Mouse (Mus musculus) fibroblast of lung, adult 2 months (primary cell): ENCODE data around the gene Tcf7.

Experiments used
- DNase-seq: peaks from one replicate; pipeline ENCODE4 v3.0.0-alpha.2; 2011; ENCODE audit warnings: low read depth

The Tcf7 gene

DNA sequence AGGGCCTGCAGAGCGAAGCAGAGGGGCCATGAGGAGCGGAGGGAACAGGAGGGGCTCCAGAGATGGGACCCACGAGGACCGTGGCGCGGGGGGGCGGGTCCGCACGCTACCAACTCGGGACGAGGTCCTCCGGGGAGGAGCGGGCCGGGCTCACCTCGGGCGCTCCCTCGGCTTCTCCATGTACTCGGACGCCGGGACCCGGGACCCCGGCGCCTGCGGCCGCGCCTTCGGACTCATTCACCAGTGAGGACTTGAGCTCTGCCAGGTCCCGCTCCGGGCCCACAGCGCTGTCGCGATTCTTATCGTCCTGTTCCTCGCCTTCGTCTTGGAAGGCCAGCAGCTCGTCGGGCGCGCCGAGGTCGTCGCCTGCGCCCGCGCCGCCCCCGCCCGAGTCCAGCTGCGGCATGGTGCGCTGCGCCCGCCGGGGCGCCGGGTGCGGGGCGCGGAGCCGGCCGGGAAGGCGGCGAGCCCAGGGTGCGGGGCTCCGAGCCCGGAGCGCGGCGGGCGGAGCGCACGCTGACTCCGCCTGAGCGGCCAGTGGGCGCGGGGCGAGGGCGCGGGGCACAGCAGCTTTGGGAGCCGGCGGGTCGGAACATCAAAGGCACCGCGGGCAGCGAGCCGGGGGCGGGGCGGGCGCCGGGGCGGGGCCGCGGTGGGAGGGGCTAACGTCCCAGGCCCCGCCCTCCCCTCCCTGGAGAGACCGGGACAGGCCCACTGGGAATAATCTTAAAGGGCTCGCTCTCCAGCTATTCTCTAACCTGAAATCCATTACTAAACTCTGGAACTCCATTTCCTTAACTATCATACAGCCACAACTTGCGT is at the start of gene Tcf7:
Tcf7 (minus strand) TSS at position 241 of the 822 bp plus-strand sequence.
- DNase-seq = no peak

DNA sequence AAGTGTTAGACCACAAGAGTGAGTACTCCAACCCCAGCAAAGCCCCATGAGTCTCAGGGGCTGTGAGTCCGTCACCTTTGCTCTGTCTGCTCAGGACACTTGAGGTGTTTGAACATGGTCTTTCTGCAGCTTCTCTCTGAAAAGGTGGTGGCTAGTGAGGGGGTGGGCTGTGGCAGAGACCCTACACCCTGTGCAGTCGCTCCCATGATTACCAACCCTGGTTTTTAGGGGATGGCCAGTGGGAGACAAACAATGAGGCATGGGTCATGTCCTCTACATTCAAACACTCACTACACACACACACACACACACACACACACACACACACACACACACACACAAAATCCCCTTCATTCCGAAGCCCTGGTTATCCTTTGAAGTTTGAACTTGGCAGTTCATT is 44.5 kb upstream of the Tcf7 start:
- no peak for DNase-seq

GRCm38 (mm10) chr11:52324442-52325367 is 41.9 kb upstream of the Tcf7 start:
- no peak for DNase-seq

GRCm38 (mm10) chr11:52321540-52321939 is 38.7 kb upstream of the Tcf7 start:
- DNase-seq = no peak

DNA sequence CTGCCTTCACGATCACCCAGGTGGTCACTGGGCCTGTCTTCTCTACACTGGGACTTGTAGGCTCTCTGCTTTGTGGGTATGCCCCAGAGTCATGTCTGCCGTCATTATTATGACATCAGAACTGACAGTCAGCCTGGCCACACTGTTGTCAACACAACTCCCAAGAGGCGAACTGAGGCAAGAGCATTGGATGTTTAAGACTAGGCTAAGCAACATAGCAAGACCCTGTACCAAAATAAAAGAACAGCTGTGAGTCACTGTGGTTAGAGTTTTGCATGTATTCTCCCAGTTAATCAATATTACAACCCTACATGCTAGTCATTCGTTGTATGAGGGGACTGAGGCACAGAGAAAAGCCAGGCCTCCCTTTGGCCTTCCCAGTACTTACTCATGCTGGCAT is 37.7 kb upstream of the Tcf7 start:
- DNase-seq = no peak

- DNase-seq = no peak
These were observed 36.9 kb upstream of the Tcf7 start for GRCm38 (mm10) chr11:52319664-52320063.

GRCm38 (mm10) chr11:52318445-52318844 is 35.6 kb upstream of the Tcf7 start:
- no peak for DNase-seq

GRCm38 (mm10) chr11:52314102-52314793 is 31.4 kb upstream of the Tcf7 start:
- DNase-seq = no peak

GRCm38 (mm10) chr11:52310709-52311108 is 27.9 kb upstream of the Tcf7 start:
- DNase-seq = no peak

- DNase-seq = no peak
These were observed 26.7 kb upstream of the Tcf7 start for GRCm38 (mm10) chr11:52309487-52309886.

DNA sequence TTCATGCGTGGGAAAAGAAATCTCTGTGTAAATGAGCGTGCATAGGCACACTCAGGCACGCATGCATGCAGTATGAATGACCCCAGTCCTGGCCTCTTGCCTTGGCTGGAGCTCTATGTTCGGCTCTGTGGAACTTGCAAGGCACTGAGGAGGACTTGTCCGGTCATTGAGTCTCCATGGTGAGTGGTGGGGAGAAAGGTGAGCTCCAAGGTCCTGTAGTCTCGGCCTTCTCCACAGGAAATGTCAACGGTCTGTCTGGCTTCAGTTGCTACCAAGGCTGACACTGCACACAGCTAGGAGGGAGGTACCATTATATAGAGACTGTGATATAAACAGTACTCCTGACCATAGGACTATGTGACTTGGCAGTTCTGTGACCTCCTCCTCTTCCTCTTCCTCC is 23.6 kb upstream of the Tcf7 start:
- no peak for DNase-seq

- no peak for DNase-seq
These were observed 22.5 kb upstream of the Tcf7 start for GRCm38 (mm10) chr11:52305266-52305665.

DNA sequence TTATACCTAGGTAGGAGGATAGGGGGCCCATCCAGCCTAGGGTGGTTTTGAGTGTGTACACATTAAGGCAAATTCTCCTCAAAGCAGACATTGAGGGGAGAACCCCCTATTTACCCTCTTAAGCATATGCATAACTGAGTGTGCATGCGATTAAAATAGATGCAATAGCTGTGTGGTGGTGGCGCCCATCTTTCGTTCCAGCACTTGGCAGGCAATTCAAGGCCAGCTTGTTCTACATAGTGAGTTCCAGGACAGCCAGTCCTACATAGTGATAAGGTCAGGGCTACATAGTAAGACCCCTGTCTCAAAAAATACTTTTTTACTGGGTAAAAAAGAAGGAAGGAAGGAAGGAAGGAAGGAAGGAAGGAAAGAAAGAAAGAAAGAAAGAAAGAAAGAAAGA is 19.9 kb upstream of the Tcf7 start:
- no peak for DNase-seq

GRCm38 (mm10) chr11:52299687-52300086 is 16.9 kb upstream of the Tcf7 start:
- no peak for DNase-seq

DNA sequence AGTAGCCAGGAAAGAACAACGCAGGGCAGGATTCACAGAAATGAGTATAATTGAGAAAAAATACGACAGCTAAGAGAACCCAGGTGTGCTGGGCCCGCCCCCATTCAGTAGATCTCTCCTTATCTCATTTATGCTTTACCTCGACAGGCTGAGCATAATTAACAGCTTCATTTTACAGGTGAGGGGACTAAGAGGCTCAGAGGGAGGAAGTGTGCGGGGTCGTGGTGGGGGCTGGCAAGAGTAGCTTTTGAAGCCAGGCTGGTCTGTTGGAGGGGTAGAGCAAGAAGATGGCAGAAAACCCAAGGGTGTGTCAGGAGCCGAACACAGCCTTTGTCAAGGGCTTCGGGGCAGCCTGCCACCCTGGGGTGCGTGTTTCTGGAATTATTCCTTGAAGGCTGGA is 16.1 kb upstream of the Tcf7 start:
- DNase-seq = no peak

DNA sequence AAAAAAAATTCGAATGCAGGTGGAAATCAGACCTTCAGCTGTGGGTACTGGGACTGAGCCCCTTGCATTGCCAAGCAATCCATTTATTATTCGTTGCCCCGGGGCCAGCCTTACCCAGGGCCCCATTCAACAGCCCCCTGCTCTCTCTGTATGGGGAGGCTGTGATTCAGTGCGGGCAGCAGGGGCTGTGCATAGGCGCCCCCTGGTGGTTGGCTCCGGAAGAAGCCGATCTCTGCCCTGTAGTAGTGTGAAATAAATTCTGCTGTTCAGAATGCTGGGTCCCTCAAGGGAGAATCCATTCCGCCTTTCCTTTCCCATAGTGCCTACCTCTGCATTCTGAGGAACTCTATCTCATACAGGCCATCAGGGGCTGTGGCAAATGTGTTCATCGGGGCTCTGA is 14.5 kb upstream of the Tcf7 start:
- DNase-seq = no peak

DNA sequence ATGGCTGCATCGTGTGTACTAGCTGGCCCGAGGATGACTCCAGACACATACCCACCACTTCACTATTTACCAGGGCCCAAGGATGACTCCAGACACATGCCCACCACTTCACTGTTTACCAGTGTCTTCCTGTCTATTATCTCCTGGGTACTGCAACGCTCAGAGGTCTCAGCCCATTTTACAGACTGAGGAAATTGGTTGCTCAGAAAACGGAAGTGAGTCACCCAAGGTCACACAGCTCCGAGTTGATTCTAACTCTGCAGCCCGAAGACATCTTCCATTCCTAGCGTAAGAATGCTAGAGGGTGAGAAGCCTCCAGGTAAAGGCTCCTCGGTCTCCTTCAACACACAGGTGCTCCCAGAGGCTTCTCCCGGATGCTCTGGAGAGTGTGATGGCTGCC is 11.3 kb upstream of the Tcf7 start:
- DNase-seq = no peak

GRCm38 (mm10) chr11:52292894-52293293 is 10.1 kb upstream of the Tcf7 start:
- DNase-seq = no peak

DNA sequence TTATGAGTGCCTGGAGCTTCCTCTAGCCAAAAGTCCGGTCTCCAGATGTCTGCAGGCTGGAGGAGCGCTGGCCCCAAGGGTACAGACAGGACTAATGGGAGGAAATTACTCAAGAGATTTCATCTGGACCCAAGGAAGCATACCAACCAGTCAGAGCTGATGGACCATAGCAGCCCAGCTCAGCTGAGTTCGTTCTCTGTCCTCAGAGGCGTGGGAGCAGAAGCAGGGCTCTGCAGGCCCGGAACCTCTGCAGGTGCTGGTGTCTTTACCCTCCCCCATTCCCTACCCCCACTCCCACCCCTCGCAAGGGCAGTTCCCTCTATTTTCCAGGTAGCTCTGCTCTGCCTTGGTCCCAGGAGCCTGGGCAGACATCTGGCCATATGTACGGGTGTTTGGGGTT is 9.5 kb upstream of the Tcf7 start:
- no peak for DNase-seq

DNA sequence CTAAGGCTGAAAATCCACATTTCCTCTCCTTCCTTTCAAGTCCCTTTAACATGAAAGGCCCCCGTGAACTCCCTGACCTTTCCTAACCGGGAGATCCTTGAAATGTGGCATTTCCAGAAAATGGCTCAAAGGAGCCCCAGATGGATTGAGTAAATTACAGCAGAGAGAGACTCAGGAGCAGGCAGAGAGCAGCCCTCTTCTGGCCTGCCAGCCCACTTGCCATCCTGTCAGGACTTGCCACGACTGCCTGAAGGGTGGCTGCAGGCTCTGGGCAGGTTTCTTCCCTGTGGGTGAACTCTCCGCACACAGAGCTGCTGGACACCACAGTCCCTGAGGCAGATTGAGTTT is 4.1 kb upstream of the Tcf7 start:
- no peak for DNase-seq

- no peak for DNase-seq
These were observed 3.6 kb upstream of the Tcf7 start for GRCm38 (mm10) chr11:52286301-52286957.
